Mouse (Mus musculus): ENCODE measurements at regions not wholly inside any gene's neighbourhood (a gene's known extent, or its start where the extent isn't known, plus 50 kb on each side); places are given as distances from the start of the nearest gene placed in this dataset.

GRCm38 (mm10) chr15:93645950-93646349 is 50.3 kb upstream of the Prickle1 start:
- no peak for DNase-seq (ENCODE audit: low spot score)
